Mouse (Mus musculus): ENCODE data around the gene Msmp.
A peak's percentile ranks its signal among the peaks of the same experiment; 100 is the strongest.
"Not testable (repeated sequence)": the region's sequence is repeated elsewhere in the genome, so short reads cannot be mapped to it uniquely, and the experiment has no call there.

Msmp gene

DNA sequence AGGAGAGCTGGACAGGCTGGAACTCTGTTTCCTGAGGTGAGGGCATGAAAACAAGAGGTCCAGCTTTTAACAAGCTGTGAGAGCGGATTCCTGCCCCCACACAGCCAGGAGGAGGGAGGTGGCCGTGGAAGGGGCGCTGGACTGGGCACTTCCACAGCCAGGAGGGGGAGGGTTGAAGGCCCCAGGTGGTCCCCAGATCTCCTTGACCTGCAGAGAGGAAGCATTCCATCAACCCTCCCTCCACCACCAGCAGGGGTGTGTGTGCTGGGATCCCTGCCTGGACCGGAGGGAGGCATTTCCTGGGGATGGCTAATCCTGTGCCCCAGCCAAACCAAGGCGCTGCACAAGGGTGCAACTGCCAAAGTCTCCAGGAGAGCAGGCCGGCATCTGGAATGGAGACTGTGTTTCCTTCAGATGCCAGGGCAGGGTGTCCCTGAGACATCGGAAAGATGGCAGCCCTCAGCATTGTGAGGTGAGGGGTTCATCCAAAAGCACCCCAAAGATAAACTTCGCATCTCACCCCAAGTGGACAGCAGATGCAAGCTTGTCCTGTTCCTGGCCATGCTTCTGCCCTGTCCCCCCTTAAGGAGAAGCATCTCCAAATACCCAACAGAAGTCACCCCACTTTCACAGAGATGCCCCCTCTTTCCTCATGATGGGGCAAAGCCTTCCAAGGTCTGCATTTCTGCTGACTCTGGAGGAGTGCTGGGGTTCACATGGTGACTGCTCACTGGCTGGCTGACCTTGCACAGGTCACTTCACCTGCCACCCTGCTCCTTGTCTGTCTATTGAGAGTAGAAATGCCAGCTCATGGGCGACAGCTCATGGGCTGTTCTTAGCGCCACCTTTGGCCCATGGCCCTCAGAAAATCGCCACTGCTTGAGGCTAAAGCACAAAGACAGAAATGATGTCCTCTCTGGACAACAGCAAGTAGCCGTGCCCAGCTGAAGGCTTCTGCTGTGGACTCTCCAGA lies at the start of gene Msmp:
Gene Msmp, minus strand, starts transcription at position 51 of the 973 bp plus-strand sequence.
- DNase-seq (ENCODE audit: low spot score) = no peak

DNA sequence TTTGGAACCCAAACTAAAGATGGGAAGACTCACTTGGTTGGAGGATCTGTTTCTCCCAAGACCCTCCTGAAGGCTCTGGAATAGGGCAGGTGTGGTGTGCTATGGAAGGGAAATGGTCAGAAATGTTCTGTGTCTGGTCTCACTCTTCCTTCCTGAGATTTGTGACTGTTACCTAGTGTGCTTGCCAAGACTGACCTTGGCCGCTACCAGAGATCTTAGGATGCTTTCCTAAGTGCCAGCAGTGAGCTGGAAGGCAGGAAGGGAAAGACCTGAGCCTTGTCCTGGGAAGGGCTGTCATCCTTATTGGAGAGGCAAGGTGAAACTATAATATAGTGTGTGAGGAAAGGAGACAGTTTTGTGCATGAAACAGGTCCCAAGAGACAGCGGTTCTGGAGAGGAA lies 49.4 kb upstream of the Msmp start:
- no peak for DNase-seq (ENCODE audit: low spot score)

DNA sequence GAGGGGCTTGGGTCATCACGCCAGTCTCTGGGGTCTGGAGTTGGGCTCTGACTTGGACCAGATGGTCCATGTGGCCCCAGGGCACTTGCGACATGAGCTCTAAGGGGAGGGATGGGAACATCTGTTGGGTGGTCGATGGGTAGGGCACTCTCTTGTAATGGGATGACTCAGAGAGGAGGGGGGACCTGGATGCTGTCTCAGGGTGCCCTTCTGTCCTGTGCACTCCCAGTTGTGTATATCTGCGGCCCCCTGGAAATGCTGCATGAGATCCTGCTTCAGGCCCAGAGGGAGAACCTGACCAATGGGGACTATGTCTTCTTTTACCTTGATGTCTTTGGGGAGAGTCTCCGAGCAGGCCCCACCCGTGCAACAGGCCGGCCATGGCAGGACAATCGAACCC lies 49.0 kb upstream of the Msmp start:
- DNase-seq (ENCODE audit: low spot score) = no peak

DNA sequence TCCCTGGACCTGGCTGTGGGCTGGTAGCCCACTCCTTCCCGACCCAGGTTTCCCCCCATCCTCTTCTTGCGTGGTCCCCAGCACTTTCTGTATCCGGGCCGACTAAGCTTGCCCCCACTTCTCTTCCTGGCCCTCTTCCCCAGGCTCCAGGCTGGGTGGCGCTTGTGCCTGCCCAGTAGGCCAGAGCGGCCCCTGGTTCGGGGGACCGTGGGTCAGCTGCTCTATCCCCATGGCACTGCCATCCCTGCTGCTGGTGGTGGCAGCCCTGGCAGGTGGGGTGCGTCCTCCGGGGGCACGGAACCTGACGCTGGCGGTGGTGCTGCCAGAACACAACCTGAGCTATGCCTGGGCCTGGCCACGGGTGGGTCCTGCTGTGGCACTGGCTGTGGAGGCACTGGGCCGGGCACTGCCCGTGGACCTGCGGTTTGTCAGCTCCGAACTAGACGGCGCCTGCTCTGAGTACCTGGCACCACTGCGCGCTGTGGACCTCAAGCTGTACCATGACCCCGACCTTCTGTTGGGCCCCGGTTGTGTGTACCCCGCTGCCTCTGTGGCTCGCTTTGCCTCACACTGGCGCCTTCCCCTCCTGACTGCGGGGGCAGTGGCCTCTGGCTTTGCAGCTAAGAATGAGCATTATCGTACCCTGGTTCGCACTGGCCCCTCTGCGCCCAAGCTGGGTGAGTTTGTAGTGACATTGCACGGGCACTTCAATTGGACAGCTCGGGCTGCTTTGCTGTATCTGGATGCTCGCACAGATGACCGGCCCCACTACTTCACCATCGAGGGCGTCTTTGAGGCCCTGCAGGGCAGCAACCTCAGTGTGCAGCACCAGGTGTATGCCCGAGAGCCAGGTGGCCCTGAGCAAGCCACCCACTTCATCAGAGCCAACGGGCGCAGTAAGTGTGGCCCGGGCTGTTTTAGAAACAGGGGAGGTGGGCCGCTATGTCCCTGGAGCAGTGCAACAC lies 47.9 kb upstream of the Msmp start:
- DNase-seq (ENCODE audit: low spot score) = no peak

DNA sequence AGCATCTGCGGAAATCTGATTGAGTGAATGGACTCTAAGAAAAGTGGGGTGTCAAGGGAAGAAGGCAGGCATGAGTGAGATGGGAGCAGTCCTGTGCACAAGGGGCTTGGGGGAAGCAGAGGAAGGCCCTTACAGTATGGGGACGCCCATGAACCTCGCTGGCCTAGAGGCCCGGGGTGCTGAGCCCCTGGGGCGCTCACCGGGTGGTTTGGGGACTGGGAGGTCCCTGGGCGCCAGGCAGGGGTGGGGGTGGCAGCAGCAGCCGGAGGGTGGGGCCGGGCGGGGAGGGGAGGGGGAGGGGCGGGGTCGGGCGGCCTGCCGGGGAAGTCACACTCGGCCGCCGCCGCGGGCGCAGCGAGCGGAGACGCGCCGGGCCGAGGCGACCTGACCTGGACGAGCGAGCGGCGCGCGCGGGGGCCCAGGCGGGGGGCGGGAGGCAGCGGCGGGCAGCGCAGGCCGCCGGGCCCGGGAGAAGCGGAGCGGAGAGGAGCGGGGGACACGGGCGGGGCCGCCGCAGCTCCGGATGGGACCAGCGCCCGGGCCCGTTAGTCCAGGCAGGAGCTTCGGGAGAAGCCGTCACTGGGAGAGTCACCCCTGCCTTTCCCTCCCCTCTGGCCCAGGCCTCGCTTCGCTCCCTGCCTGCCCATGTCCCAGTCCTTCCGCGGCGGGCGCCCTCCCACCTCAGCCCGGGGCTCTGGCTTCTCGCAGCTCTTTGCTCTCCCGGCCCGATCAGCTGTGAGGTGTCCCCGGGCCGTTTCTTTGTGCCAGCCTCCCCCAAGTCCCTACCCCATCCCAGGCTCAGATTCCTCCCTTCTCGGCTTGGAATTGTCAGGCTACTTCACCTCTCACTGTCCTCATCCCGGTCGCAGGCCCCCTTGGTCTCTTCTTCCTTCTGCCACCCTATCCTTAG lies 47.0 kb upstream of the Msmp start, which contains the start of gene Npr2:
Gene Npr2, plus strand, starts transcription at position 890 of the 910 bp plus-strand sequence.
- DNase-seq (ENCODE audit: low spot score) = peak; percentile 33

DNA sequence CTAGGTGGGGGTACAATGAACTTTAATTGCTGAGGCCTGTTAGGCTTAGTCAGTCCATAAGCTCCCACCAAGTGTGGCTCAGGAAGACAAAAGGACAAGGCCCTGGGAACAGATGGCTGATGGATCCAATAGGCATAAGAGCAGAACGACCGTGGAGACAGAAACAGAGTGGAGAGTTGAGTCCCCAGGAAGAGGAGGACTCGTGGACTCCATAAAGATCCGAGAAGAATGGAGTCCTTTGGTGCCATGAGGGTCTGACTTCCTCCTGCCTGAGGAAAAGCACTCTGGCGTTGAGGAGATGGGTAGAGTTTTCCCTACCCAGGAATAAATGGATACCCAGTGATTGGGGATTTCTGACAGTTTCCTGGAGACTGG lies 46.4 kb upstream of the Msmp start:
- DNase-seq (ENCODE audit: low spot score) = no peak

DNA sequence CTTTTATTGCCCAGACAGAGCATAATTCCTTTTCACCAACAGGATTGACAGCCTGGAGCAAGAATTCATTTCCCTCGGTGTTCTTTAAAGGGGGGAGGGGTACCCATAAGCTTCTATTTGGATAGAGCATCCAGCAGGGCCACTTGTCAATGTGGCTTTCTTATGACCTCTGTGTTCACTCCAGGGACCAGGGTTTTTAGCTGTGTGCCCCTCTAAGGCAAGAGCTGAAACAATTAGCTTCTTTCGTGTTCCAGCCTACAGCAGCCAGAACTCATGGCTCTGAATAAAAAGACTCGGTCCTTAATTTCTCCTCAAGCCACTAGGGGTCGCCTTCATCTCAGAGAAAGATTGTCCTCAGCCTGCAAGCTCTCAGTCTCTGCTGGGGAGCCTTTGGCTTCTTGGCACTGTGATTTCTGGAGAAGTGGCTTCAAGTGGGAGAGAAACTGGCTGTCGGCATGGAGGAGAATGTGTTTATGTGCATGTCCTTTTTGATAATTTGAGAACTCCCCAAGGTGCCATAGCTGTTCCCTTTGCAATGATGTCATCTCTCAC lies 45.8 kb upstream of the Msmp start:
- peak; percentile 74 for DNase-seq (ENCODE audit: low spot score)

DNA sequence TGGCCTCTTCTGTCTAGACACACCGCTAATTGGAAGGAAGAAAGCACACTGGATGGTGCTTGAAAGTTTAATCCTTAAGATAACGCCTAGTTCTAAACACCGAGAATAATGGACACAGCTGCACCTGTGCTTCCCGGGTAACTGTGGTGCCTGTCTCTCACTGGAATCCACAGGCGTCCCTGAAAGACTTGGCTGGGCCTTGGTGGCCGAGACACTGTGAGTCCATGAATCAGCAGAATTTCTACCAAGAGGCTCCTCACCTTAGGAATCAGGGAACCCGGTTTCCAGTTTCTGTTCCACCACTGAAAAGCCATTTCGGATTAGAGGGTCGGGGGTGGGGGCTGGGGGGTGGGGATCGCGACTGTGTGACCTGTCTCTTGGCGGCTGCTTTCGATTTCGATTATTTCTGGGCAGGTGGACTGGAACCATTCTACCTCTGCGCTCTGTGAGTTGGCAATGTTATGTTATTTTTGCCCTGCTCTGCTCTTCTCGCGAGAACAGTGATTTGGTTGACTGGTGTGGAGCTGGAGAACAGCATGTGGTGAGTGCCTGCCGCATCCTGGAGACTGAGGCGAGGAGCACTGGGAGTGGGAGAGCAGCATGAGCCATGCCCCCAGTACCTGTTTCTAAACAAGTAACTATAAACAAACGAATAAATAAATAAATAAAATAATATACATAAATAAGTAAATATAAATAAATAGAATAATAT lies 45.0 kb upstream of the Msmp start:
- DNase-seq (ENCODE audit: low spot score) = no peak

DNA sequence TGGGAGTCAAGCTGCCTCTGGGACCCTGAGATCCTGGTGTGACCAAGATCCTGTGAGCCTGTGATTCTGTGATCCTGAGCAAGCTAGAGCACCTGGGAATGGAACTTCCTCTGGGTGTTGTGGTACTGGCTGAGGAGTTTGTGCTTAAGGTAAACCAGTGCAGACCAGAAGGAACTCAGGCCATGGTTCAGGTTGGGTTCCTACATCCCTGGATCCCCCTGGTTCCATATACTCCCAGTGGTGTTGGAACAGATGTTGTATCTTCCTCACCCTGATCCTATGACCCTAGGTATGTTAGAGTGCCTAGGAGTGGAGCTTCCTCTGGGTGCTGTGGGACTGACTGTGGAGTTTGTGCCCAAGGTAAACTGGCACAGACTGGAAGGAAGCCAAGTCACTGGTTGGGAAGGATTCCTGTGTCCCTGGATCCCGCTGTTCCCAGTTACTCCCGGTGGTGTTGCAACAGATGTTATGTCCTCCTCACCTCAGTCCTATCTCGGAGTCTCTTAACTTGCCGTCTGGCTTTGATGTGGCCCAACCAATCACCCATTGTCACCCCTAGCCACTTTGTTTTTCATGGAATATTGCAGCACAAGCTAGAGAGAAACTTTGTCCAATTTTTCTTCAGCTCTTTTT lies 36.0 kb upstream of the Msmp start:
- DNase-seq (ENCODE audit: low spot score) = no peak

DNA sequence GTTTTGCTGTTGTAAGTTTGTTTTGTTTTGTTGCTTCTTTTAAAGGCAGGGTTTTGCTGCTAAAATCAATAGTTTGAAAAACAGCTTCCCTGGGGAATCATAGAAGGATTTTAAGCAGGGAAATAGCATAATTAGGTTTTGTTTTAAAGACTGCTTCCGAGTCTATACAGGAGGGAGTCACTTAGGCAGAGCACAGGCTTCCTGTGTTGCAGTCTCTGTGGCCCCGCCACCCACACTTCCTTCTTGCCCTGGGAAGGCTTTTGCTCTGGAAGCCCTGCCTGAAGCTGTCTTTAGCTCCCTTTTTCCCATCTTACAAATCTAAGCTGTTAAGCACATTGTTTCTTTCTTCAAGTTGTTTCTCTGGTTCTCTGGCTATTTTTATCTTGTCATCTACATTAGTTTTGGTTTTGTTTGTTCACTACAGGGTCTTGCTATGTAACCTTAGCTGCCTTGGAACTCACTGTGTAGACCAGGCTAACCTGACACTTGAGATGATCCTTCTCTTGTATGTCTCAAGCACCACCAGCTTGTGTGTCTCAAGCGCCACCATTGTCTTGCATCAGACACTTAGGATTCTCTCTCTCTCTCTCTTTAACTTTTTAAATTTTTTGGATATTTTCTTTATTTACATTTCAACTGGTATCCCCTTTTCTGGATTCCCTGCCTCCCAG lies 28.9 kb upstream of the Msmp start:
- DNase-seq (ENCODE audit: low spot score) = no peak

DNA sequence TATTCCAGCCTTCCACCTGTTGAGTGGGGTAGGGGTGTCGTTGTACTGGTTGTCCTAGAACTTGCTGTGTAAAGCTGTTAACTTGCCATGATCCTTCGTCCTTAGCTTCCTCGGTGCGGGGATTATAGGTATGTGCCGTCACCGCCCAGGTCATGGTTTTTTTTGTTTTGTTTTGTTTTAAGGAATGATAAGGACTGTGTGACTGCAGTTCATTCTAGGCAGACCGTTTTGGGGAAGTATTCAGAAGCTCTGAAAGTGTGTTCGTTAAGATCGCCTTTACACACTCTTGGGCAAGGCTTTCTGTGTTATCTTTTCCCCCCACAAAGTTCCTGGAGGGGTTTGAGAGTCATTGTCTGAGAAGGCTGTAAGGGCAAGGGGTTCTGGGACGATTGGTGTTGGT lies 28.2 kb upstream of the Msmp start:
- no peak for DNase-seq (ENCODE audit: low spot score)

DNA sequence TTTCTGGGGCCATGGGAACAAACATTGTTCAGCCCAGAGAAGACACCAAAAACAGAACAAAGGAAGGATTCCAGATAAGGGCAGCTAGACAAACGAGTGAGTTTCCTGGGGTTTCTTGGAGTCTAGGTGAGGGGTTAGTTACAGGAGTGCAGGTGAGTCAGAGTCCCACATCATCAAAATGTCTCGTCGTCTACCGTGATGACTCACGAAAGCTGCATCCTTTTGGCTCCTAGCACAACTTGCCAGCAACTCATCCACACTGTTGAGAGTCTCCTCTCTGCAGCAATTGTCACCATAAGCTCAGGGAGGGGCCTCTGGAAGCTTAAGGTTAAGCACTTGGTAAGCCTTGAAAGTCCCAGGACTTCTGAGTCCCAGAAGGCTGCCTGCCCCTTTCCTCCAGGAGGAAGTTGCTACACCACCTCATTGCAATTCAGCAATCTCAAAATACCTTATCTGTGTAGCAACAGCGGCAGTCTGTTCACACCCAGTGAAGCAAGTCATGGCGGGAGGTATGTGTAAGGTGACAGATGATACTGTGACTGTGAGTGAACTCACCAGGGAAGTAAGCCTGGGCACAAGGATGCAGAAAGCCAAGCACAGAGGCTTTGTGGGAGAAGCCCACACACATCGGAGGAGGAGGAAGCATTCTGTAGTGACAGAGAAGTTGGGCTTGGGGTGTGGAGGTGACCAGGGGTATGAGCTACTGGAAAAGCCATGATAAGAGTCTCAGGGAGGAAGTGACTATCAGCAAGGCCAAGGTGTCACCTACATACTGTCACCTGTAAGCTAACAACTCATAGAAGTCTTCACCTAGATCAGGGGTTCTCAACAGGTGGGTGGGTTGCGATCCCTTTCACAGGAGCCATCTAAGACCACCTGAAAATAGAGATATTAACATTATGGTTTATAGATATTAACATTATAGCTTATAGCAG lies 20.7 kb upstream of the Msmp start:
- DNase-seq (ENCODE audit: low spot score) = no peak

DNA sequence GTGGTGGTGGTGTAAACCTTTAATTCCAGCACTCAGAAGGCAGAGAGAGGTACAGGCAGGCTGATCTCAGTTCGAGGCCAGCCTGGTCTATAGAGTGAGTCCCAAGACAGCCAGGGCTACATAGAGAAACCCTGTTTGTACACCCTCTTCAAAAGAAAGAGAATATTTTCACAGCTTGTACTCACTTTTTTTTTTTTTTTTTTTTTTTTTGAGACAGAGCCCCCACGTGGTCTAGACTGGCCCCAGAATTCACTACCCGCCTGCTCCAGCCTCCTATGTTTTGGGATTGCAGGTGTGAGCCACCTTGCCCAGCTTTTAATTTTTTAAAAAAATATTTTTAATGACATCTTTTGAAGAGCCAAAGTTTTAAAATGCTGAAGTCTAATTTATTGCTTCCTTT lies 19.8 kb upstream of the Msmp start:
- DNase-seq (ENCODE audit: low spot score) = no peak

DNA sequence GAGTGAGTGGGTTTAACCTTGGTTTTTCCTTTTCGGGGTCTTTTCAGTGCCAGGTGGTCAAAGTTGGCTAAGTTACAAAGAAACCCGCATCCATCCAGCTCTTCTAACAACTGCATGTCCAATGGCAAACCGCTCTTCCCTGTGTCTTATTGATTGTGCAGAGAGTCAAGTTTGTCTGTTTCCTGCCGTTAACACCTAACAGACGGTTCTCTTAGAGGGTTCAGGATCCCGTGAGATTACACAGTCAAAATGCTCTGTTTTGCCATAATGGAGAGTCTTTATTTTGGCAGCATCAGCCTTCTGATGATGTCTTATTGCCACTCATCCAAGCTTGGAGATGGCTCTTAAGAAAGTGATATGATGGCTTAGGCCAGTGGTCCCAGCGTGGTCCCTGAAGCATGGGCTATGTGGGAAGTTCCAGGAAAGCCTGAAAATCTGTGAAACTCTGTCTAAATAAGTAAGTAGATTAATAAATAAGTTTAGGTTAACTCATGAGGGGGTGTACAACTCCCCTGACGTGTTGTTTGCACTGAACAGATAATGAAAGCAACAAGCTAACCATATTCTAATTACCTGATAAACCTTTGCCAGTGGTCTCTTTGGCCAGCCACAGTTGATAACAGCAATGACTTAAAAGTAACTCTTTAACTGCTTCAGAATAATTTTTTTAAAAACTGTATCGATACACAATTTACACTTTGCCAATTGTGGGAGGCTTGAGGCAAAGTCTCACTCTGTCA lies 16.1 kb upstream of the Msmp start:
- DNase-seq (ENCODE audit: low spot score) = no peak

DNA sequence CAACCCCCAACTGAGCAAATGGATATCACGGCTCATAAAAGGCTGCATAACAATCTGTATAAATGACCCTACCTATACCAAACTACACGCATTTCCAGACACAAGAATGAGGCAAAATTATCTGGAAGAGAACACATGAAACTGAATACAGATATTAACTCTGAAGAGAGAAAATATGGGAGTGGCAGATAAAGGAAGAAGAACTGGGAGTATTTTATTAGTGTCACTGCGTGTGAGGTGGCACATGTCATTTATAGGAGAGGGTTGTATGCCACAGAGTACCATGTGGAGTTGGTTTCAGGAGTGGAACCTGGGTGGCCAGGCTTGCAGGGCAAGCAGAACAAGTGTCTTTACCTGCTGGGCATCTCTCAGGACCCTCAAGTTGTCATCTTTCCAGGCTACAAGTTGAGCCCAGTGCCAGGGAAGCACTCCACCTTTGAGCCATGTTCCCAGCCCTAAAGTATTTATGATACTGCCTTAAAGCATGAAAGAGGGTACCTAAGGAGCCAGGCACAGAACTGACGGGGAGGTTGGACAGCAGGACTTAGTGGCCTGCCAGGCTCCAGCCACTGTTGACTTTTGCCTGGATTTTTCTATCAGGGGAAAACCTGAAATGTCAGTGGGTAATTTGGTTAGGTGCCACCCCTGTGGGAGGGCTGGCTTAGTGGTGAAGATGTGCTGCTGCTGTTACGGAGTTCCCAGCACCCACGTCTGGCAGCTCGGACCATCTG lies 14.5 kb upstream of the Msmp start:
- no peak for DNase-seq (ENCODE audit: low spot score)

DNA sequence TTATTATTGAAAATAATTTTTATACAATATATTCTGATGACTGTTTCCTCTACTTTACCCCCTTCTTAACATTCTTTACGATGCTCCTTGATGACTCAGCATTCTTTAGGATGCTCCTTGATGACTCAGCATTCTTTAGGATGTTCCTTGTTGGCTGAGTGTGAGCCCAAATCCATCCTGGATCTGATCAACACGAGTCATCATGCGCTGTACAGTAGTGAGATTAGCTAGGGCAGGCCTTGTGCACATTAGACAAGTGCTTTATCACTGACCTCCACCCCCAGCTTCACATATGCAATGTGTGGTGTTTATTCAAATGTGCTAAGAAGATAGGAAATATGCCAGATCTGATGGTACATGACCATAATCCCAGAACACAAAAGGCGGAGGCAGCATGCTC lies 13.9 kb upstream of the Msmp start:
- DNase-seq (ENCODE audit: low spot score) = no peak

DNA sequence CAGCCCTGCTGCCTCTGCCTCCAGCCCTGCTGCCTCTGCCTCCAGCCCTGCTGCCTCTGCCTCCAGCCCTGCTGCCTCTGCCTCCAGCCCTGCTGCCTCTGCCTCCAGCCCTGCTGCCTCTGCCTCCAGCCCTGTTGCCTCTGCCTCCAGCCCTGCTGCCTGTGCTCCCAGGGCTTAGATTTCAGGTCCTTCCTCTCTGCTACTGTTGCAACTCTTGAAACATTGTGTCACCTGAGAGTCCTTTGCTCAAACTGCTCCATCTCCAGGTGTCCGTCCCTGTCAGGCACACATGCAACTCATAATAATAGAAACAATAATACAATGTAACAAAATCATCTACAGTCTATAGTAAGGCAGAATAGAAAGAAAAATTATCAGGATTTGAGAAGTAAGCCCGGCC lies 12.3 kb upstream of the Msmp start:
- DNase-seq (ENCODE audit: low spot score) = not testable (repeated sequence)
